ENCODE assay signal across 10 mouse cellular contexts in genomic region chr8:71498816-71499690, GRCm38 (mm10). TPM values are rescaled to one million over a fixed set of nuclear protein-coding genes. Genes with fewer than 3 reads are reported as not detected.
DNase-seq lines count a peak whose midpoint lies in the region; ATAC-seq and TF ChIP-seq lines count a peak whose summit lies in the region.
"Had no signal": no experiment of that assay in that cellular context is flagged by ENCODE, and none has a peak within 500 bp of the region (broad histone marks: within the 10 kb centered on the region; RNA-seq: fewer than 3 reads in every experiment).

No protein-coding gene starts in this region.

- H3K27ac ChIP-seq in embryonic facial prominence, embryonic 10.5 days (replicated peaks) = peak overlapping the region; percentile 77
- peak overlapping the region; percentile 91 for H3K27ac ChIP-seq in kidney, embryonic 16.5 days (ENCODE audit: low read length)
- no peak overlapping the region for H3K27ac ChIP-seq in midbrain, postnatal 0 days (ENCODE audit: low read depth, low read length)

- peak overlapping the region; percentile 17; the same call in 1 of the 2 replicates for H3K4me2 ChIP-seq in kidney, embryonic 16.5 days (replicated peaks; ENCODE audit: low read depth, low read length)
- no peak overlapping the region for H3K4me2 ChIP-seq in midbrain, postnatal 0 days (ENCODE audit: low read depth, low read length, poor library complexity, severe bottlenecking)

- H3K4me1 ChIP-seq in embryonic facial prominence, embryonic 10.5 days = peaks cover 57% of the 10 kb centered on the region
- peaks cover 50% of the 10 kb centered on the region for H3K4me1 ChIP-seq in kidney, embryonic 16.5 days (ENCODE audit: insufficient read depth, low read length)
- H3K4me1 ChIP-seq in midbrain, postnatal 0 days (ENCODE audit: insufficient read depth, low read length) = no peaks in the 10 kb centered on the region

- intact Hi-C loops in heart, postnatal 25 days (cut with DNase I) = no loop called here

- TF ChIP-seq CTCF in midbrain, postnatal 0 days (IDR thresholded peaks at IDR 0.05) = no peak

- no peaks in the 10 kb centered on the region for H3K9me3 ChIP-seq in embryonic facial prominence, embryonic 10.5 days
- H3K9me3 ChIP-seq in kidney, embryonic 16.5 days (ENCODE audit: low read length) = no peaks in the 10 kb centered on the region
- no peaks in the 10 kb centered on the region for H3K9me3 ChIP-seq in midbrain, postnatal 0 days (ENCODE audit: low read length)

- peaks cover 2% of the 10 kb centered on the region for H3K36me3 ChIP-seq in embryonic facial prominence, embryonic 10.5 days (replicated peaks)
- peaks cover 2% of the 10 kb centered on the region; the same call in 1 of the 2 replicates for H3K36me3 ChIP-seq in kidney, embryonic 16.5 days (ENCODE audit: insufficient read depth, low read length)
- H3K36me3 ChIP-seq in midbrain, postnatal 0 days (ENCODE audit: insufficient read depth, low read length) = 0 out of 2 replicates have a peak, but pooled peaks cover 3% of the 10 kb centered on the region

- H3K9ac ChIP-seq in kidney, embryonic 16.5 days (replicated peaks; ENCODE audit: low read length) = peak overlapping the region; percentile 42
- no peak overlapping the region for H3K9ac ChIP-seq in midbrain, postnatal 0 days (replicated peaks; ENCODE audit: low read length, poor library complexity, severe bottlenecking)

- DNase-seq in heart, adult 11 months = peak; percentile 94
- DNase-seq in heart, postnatal 25 days (ENCODE audit: low spot score) = no peak
- DNase-seq in embryonic facial prominence, embryonic 10.5 days (ENCODE audit: low spot score) = peak; percentile 76
- DNase-seq in lung, postnatal 10 days = peak; percentile 68
- DNase-seq in left cerebral cortex, adult 9 months (ENCODE audit: low spot score in 2 of 2) = no peak
- no peak for DNase-seq in midbrain, postnatal 0 days (ENCODE audit: low spot score)
- DNase-seq: layer of hippocampus, postnatal 36 days had no signal

- WGBS in embryonic facial prominence, embryonic 10.5 days = 32% methylated on average over 16 of the region's 16 CpGs
- 16% methylated on average over 16 of the region's 16 CpGs for WGBS in kidney, embryonic 16.5 days
- 50% methylated on average over 16 of the region's 16 CpGs for WGBS in midbrain, postnatal 0 days

- peak; percentile 43 for ATAC-seq in kidney, embryonic 16.5 days (ENCODE audit: low FRiP score, low TSS enrichment)
- ATAC-seq in CD4-positive, CD25-positive, alpha-beta regulatory T cell, adult 4 months = no peak
- no peak for ATAC-seq in midbrain, postnatal 0 days (ENCODE audit: low FRiP score)

- H3K27me3 ChIP-seq in embryonic facial prominence, embryonic 10.5 days (replicated peaks; ENCODE audit: low read depth, poor library complexity, severe bottlenecking) = no peaks in the 10 kb centered on the region
- no peaks in the 10 kb centered on the region for H3K27me3 ChIP-seq in kidney, embryonic 16.5 days (ENCODE audit: insufficient read depth, low read length)
- H3K27me3 ChIP-seq in midbrain, postnatal 0 days (ENCODE audit: insufficient read depth, low read length) = no peaks in the 10 kb centered on the region

- H3K4me3 ChIP-seq in embryonic facial prominence, embryonic 10.5 days = peak overlapping the region; percentile 33
- H3K4me3 ChIP-seq in kidney, embryonic 16.5 days (ENCODE audit: low read length) = no peak overlapping the region
- no peak overlapping the region for H3K4me3 ChIP-seq in midbrain, postnatal 0 days (ENCODE audit: low read depth, low read length)

RNA-seq across cellular contexts. Expression of gene Gtpbp3, which starts 11.2 kb away (rescaled TPM):
- total RNA-seq in heart, postnatal 25 days (2021) = 10 to 100 TPM; 18.5 to 19.4 TPM
- 24.5 and 25.3 TPM in 2 replicates for polyA plus RNA-seq in embryonic facial prominence, embryonic 10.5 days (2016; fragmentation: Nextera tagmentation; extraction: Ambion mirVana)
- 22.2 and 22.5 TPM in 2 replicates for polyA plus RNA-seq in kidney, embryonic 16.5 days (2015; fragmentation: Nextera tagmentation; extraction: Ambion mirVana)
- polyA plus RNA-seq in CD4-positive, CD25-positive, alpha-beta regulatory T cell, adult 4 months (2017; shearing (Covaris generic)) = 1 to 10 TPM; 2.9 to 3.1 TPM
- total RNA-seq in midbrain, postnatal 0 days (2014; rRNA removed) = 28.0 and 31.5 TPM in 2 replicates
- 11.4 and 11.5 TPM in 2 replicates for polyA plus RNA-seq in midbrain, postnatal 0 days (2015; fragmentation: Nextera tagmentation; extraction: Ambion mirVana)

RNA-seq across cellular contexts. Expression of gene Plvap, which starts 12.5 kb away (rescaled TPM):
- 10 to 100 TPM; 26.6 to 35.3 TPM for total RNA-seq in heart, postnatal 25 days (2021)
- 58.0 and 59.2 TPM in 2 replicates for polyA plus RNA-seq in embryonic facial prominence, embryonic 10.5 days (2016; fragmentation: Nextera tagmentation; extraction: Ambion mirVana)
- polyA plus RNA-seq in kidney, embryonic 16.5 days (2015; fragmentation: Nextera tagmentation; extraction: Ambion mirVana) = 165 TPM in 2 replicates
- not detected for polyA plus RNA-seq in CD4-positive, CD25-positive, alpha-beta regulatory T cell, adult 4 months (2017; shearing (Covaris generic))
- 4.8 and 7.6 TPM in 2 replicates for total RNA-seq in midbrain, postnatal 0 days (2014; rRNA removed)
- 9.0 and 10.4 TPM in 2 replicates for polyA plus RNA-seq in midbrain, postnatal 0 days (2015; fragmentation: Nextera tagmentation; extraction: Ambion mirVana)

RNA-seq across cellular contexts. Expression of gene Ano8, which starts 13.3 kb away (rescaled TPM):
- total RNA-seq in heart, postnatal 25 days (2021) = 10 to 100 TPM; 17.0 to 18.2 TPM
- polyA plus RNA-seq in embryonic facial prominence, embryonic 10.5 days (2016; fragmentation: Nextera tagmentation; extraction: Ambion mirVana) = 2.4 and 3.2 TPM in 2 replicates
- 0.81 and 1.0 TPM in 2 replicates for polyA plus RNA-seq in kidney, embryonic 16.5 days (2015; fragmentation: Nextera tagmentation; extraction: Ambion mirVana)
- under 1 TPM in 1 of 2 experiments, not detected in 1; 0.20 TPM for polyA plus RNA-seq in CD4-positive, CD25-positive, alpha-beta regulatory T cell, adult 4 months (2017; shearing (Covaris generic))
- 81.6 and 82.2 TPM in 2 replicates for total RNA-seq in midbrain, postnatal 0 days (2014; rRNA removed)
- 5.4 and 5.6 TPM in 2 replicates for polyA plus RNA-seq in midbrain, postnatal 0 days (2015; fragmentation: Nextera tagmentation; extraction: Ambion mirVana)

RNA-seq across cellular contexts. Expression of gene Ccdc194, which starts 26.5 kb away (rescaled TPM):
- total RNA-seq in heart, postnatal 25 days (2021) = under 1 TPM in 1 of 2 experiments, not detected in 1; 0.14 TPM
- 0.12 and 0.26 TPM in 2 replicates for polyA plus RNA-seq in embryonic facial prominence, embryonic 10.5 days (2016; fragmentation: Nextera tagmentation; extraction: Ambion mirVana)
- 0.15 and 0.61 TPM in 2 replicates for polyA plus RNA-seq in kidney, embryonic 16.5 days (2015; fragmentation: Nextera tagmentation; extraction: Ambion mirVana)
- polyA plus RNA-seq in CD4-positive, CD25-positive, alpha-beta regulatory T cell, adult 4 months (2017; shearing (Covaris generic)) = not detected
- 0.27 TPM in 1 of 2 replicates, not detected in the other for total RNA-seq in midbrain, postnatal 0 days (2014; rRNA removed)
- polyA plus RNA-seq in midbrain, postnatal 0 days (2015; fragmentation: Nextera tagmentation; extraction: Ambion mirVana) = not detected in 2 replicates
- total RNA-seq: common myeloid progenitor, adult 5-6 weeks; layer of hippocampus, postnatal 36 days had no signal

RNA-seq across cellular contexts. Expression of gene Dda1, which starts 30.1 kb away (rescaled TPM):
- total RNA-seq in heart, postnatal 25 days (2021) = 10 to 100 TPM; 29.1 to 29.9 TPM
- 131 and 134 TPM in 2 replicates for polyA plus RNA-seq in embryonic facial prominence, embryonic 10.5 days (2016; fragmentation: Nextera tagmentation; extraction: Ambion mirVana)
- 110 and 115 TPM in 2 replicates for polyA plus RNA-seq in kidney, embryonic 16.5 days (2015; fragmentation: Nextera tagmentation; extraction: Ambion mirVana)
- 10 to 100 TPM; 22.5 to 22.7 TPM for polyA plus RNA-seq in CD4-positive, CD25-positive, alpha-beta regulatory T cell, adult 4 months (2017; shearing (Covaris generic))
- 187 and 211 TPM in 2 replicates for total RNA-seq in midbrain, postnatal 0 days (2014; rRNA removed)
- 267 and 269 TPM in 2 replicates for polyA plus RNA-seq in midbrain, postnatal 0 days (2015; fragmentation: Nextera tagmentation; extraction: Ambion mirVana)

Comparison
In these comparisons a context has a peak if more than half of its experiments do, and no peak if none do; other contexts are left out.
1. DNase-seq: peak in heart, adult 11 months (single experiment), embryonic facial prominence, embryonic 10.5 days (single experiment) and lung, postnatal 10 days (single experiment); none in heart, postnatal 25 days (single experiment), left cerebral cortex, adult 9 months (0 of 2) and midbrain, postnatal 0 days (single experiment).
2. RNA of gene Plvap, which starts 12.5 kb away (polyA plus RNA-seq): 165 TPM in kidney, embryonic 16.5 days, 58.0 to 59.2 TPM in embryonic facial prominence, embryonic 10.5 days and 9.0 to 10.4 TPM in midbrain, postnatal 0 days; not detected in CD4-positive, CD25-positive, alpha-beta regulatory T cell, adult 4 months; every median in the first group is over 10 times any median in the second.